Mouse (Mus musculus): ENCODE measurements around the gene Golim4. TPM values are rescaled to one million over a fixed set of nuclear protein-coding genes. Genes with fewer than 3 reads are reported as not detected.

Gene Golim4
- polyA plus RNA-seq, 1 experiment from 2014 or later = 42.1 TPM

DNA sequence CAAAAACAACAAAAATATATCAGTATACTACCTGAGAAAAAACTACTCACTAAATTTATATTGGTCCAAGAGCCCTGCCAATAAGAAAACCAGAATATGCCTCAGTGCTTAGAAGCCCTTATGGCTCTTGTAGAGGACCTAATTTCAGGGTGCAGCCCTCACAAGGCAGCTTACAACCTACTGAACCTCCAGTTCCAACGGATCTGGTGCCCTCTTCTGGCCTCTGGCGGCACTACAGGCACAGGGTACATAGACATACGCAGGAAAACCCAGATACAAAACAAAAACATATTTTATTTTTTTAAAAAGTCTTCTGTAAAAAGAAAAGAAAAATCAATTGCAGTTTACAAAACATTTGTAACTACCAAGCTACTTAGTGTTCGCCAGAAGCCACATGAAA, 95.1 kb downstream of the Golim4 start:
- H3K27me3 ChIP-seq (replicated peaks; ENCODE audit: control insufficient read depth, insufficient read depth, low read length) = no peaks in the 10 kb centered on the region
- H3K9ac ChIP-seq (ENCODE audit: low read length) = no peak overlapping the region
- H3K4me3 ChIP-seq (ENCODE audit: low read depth, low read length) = no peak overlapping the region
- ATAC-seq (replicated peaks; ENCODE audit: low FRiP score, low TSS enrichment, low read depth) (no peak), DNase-seq (ENCODE audit: low spot score) (no peak)
- no peak overlapping the region for H3K4me2 ChIP-seq (ENCODE audit: low read length)
- no peak overlapping the region for H3K27ac ChIP-seq (ENCODE audit: low read depth)
- WGBS = 39% methylated on average over 4 of the region's 4 CpGs
- H3K36me3 ChIP-seq (ENCODE audit: control insufficient read depth, insufficient read depth, low read length) = no peaks in the 10 kb centered on the region
- 0 out of 2 replicates have a peak, but pooled peaks cover 4% of the 10 kb centered on the region for H3K4me1 ChIP-seq (replicated peaks; ENCODE audit: control insufficient read depth, insufficient read depth, low read length)
- H3K9me3 ChIP-seq (ENCODE audit: control insufficient read depth, low read length) = no peaks in the 10 kb centered on the region

DNA sequence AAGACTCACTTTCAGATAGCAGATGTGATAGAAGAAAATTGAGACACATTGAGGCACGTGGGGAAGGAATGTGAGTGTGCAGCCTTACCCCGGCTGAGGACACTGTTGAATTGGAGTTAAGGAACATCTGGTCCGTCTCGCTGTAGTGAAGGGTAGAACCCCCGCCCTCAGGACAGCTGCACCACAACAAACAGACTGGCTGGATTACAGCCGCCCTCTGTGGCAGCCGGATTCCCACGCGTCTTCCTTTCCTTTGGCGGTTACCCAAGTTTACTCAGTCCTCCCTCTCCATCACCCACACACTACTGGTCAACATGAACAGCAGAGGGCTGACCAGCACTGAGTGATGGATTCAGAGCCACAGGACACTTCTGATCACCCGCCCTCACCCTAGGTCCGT, 96.0 kb downstream of the Golim4 start:
- WGBS = 48% methylated on average over 12 of the region's 12 CpGs
- 0 out of 2 replicates have a peak, but pooled peaks cover 4% of the 10 kb centered on the region for H3K4me1 ChIP-seq (replicated peaks; ENCODE audit: control insufficient read depth, insufficient read depth, low read length)
- no peaks in the 10 kb centered on the region for H3K9me3 ChIP-seq (ENCODE audit: control insufficient read depth, low read length)
- no peaks in the 10 kb centered on the region for H3K36me3 ChIP-seq (ENCODE audit: control insufficient read depth, insufficient read depth, low read length)
- peak; percentile 74 for ATAC-seq (replicated peaks; ENCODE audit: low FRiP score, low TSS enrichment, low read depth)
- no peak overlapping the region for H3K27ac ChIP-seq (ENCODE audit: low read depth)
- H3K4me3 ChIP-seq (ENCODE audit: low read depth, low read length) = no peak overlapping the region
- no peak for DNase-seq (ENCODE audit: low spot score)
- no peak overlapping the region for H3K9ac ChIP-seq (ENCODE audit: low read length)
- H3K27me3 ChIP-seq (replicated peaks; ENCODE audit: control insufficient read depth, insufficient read depth, low read length) = no peaks in the 10 kb centered on the region
- H3K4me2 ChIP-seq (ENCODE audit: low read length) = no peak overlapping the region

DNA sequence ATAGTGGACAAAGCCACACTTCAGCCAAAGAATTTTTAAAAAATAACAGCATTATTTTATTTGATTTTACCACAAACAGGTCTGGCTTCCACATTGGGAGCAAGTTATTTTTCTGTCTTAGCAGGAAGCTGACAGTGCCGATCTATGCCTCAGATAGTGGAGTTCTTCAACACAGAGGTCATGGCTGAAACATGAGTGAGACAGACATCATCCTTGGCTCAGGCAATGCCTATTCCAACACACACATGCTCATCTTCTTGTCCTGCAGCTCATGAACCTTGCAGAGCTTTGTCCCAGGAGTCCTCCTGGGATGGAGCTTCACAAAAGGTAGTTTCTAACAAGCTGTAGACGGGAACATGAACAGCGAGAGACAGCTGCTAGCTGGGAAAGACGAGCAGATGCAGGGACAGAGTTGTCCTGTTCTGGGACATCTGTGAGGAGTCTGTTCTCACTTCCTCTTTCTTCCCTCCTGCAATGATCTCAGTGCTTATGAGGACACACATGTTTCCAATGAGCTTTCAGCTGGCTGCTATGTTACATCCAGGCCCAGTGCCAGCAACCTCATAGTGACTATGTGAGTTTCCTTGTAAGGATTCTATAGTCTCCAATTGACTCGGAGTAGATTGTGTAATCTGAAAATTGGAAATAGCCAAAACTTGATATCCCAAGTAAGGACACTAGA, 121.3 kb downstream of the Golim4 start:
- Histone ChIP-seq H3K27ac (ENCODE audit: low read depth) (no peak overlapping the region), H3K27me3 (replicated peaks; ENCODE audit: control insufficient read depth, insufficient read depth, low read length) (no peaks in the 10 kb centered on the region), H3K36me3 (ENCODE audit: control insufficient read depth, insufficient read depth, low read length) (no peaks in the 10 kb centered on the region), H3K9ac (ENCODE audit: low read length) (no peak overlapping the region), H3K9me3 (ENCODE audit: control insufficient read depth, low read length) (no peaks in the 10 kb centered on the region), H3K4me3 (ENCODE audit: low read depth, low read length) (no peak overlapping the region), H3K4me2 (ENCODE audit: low read length) (no peak overlapping the region), H3K4me1 (replicated peaks; ENCODE audit: control insufficient read depth, insufficient read depth, low read length) (no peaks in the 10 kb centered on the region)
- no peak for DNase-seq (ENCODE audit: low spot score)
- ATAC-seq (replicated peaks; ENCODE audit: low FRiP score, low TSS enrichment, low read depth) = no peak
- 68% methylated on average over 5 of the region's 5 CpGs for WGBS

DNA sequence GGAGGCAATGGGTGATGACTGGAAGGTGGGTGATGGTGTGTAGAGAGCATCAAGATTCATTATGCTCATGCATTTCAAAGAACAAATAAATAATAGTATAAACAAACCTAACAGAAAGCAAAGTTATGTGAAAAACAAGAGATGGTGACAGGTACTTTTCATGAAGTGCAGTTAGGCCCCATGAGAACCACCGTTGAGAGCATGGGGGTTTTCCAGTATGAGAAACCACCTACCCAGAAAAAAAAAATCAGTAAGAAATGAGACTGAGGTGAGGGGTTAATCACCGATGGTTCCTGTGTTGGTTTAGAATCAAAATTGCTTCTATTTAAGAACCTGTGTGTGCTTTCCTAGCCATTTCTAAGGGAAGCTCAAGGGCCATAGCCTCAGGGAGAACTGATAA, 121.9 kb downstream of the Golim4 start:
- 76% methylated on average over 2 of the region's 2 CpGs for WGBS
- H3K27me3 ChIP-seq (replicated peaks; ENCODE audit: control insufficient read depth, insufficient read depth, low read length) = no peaks in the 10 kb centered on the region
- H3K9me3 ChIP-seq (ENCODE audit: control insufficient read depth, low read length) = no peaks in the 10 kb centered on the region
- no peak overlapping the region for H3K27ac ChIP-seq (ENCODE audit: low read depth)
- H3K36me3 ChIP-seq (ENCODE audit: control insufficient read depth, insufficient read depth, low read length) = no peaks in the 10 kb centered on the region
- ATAC-seq (replicated peaks; ENCODE audit: low FRiP score, low TSS enrichment, low read depth) = no peak
- H3K4me3 ChIP-seq (ENCODE audit: low read depth, low read length) = no peak overlapping the region
- H3K4me1 ChIP-seq (replicated peaks; ENCODE audit: control insufficient read depth, insufficient read depth, low read length) = no peaks in the 10 kb centered on the region
- no peak overlapping the region for H3K9ac ChIP-seq (ENCODE audit: low read length)
- H3K4me2 ChIP-seq (ENCODE audit: low read length) = no peak overlapping the region
- DNase-seq (ENCODE audit: low spot score) = no peak

Other genes starting within 250 kb of the Golim4 start
- not detected in 2 replicates for gene Gm29133, start 208.8 kb downstream of the Golim4 start, polyA plus RNA-seq (2014; fragmentation: Nextera tagmentation; extraction: Ambion mirVana)
- 7.3 and 7.4 TPM in 2 replicates for gene Fstl5, start 117.3 kb upstream of the Golim4 start, polyA plus RNA-seq (2014; fragmentation: Nextera tagmentation; extraction: Ambion mirVana)